Mouse (Mus musculus) naive thymus-derived CD4-positive, alpha-beta T cell, adult 2 months (primary cell): ENCODE results near the gene Epha5.

Experiments used
- DNase-seq: peaks from one replicate; pipeline ENCODE4 v3.0.0-alpha.2; 2011; ENCODE audit warnings: low read depth

Gene Epha5

GRCm38 (mm10) chr5:84417062-84417879, at the start of gene Epha5:
Epha5 (minus strand) TSS chr5:84417382.
- no peak for DNase-seq

GRCm38 (mm10) chr5:84456216-84456615, 39.0 kb upstream of the Epha5 start:
- DNase-seq, result no peak

GRCm38 (mm10) chr5:84454641-84455040, 37.5 kb upstream of the Epha5 start:
- DNase-seq, result no peak

GRCm38 (mm10) chr5:84453839-84454238, 36.7 kb upstream of the Epha5 start:
- no peak for DNase-seq

- DNase-seq, result no peak
Observed at GRCm38 (mm10) chr5:84440232-84440631, 23.1 kb upstream of the Epha5 start.

- no peak for DNase-seq
Observed at GRCm38 (mm10) chr5:84415961-84416821, 991 bp downstream of the Epha5 start.

GRCm38 (mm10) chr5:84414931-84415431, 2.2 kb downstream of the Epha5 start:
- DNase-seq, result no peak

- DNase-seq, result no peak
Observed at GRCm38 (mm10) chr5:84413026-84413425, 4.2 kb downstream of the Epha5 start.

- DNase-seq, result no peak
Observed at GRCm38 (mm10) chr5:84408370-84408769, 8.8 kb downstream of the Epha5 start.

- DNase-seq, result no peak
Observed at GRCm38 (mm10) chr5:84397085-84397484, 20.1 kb downstream of the Epha5 start.

GRCm38 (mm10) chr5:84365334-84365733, 51.8 kb downstream of the Epha5 start:
- no peak for DNase-seq

- DNase-seq, result no peak
Observed at GRCm38 (mm10) chr5:84359430-84359829, 57.8 kb downstream of the Epha5 start.

GRCm38 (mm10) chr5:84353069-84353468, 64.1 kb downstream of the Epha5 start:
- DNase-seq, result no peak

- no peak for DNase-seq
Observed at GRCm38 (mm10) chr5:84346728-84347499, 70.3 kb downstream of the Epha5 start.

- DNase-seq, result no peak
Observed at GRCm38 (mm10) chr5:84335834-84336465, 81.2 kb downstream of the Epha5 start.

- DNase-seq, result no peak
Observed at GRCm38 (mm10) chr5:84334481-84334880, 82.7 kb downstream of the Epha5 start.

GRCm38 (mm10) chr5:84331631-84332030, 85.6 kb downstream of the Epha5 start:
- DNase-seq, result no peak

GRCm38 (mm10) chr5:84320553-84320952, 96.6 kb downstream of the Epha5 start:
- DNase-seq, result no peak

GRCm38 (mm10) chr5:84320138-84320537, 97.0 kb downstream of the Epha5 start:
- no peak for DNase-seq

GRCm38 (mm10) chr5:84318814-84319340, 98.3 kb downstream of the Epha5 start:
- DNase-seq, result no peak

GRCm38 (mm10) chr5:84317839-84318238, 99.3 kb downstream of the Epha5 start:
- no peak for DNase-seq
